Mouse (Mus musculus) splenic B cell, adult 2 months (primary cell): ENCODE data around the gene Slc30a1.

Experiments
- DNase-seq: peaks from one replicate; pipeline ENCODE4 v3.0.0-alpha.2; 2011; ENCODE audit warnings: low read depth, low spot score
- H3K27me3 ChIP-seq: 2 replicates; pipeline ENCODE4 v1.6.1; 2012; ENCODE audit warnings: mild to moderate bottlenecking, low read length, moderate library complexity, mixed read lengths; ENCODE audit not compliant: control insufficient read depth, poor library complexity, insufficient read depth, severe bottlenecking
- H3K36me3 ChIP-seq: 2 replicates; pipeline ENCODE4 v1.6.1; 2012; ENCODE audit warnings: mild to moderate bottlenecking, low read length, moderate library complexity, mixed read lengths; ENCODE audit not compliant: control insufficient read depth, poor library complexity, insufficient read depth, severe bottlenecking

The Slc30a1 gene

DNA sequence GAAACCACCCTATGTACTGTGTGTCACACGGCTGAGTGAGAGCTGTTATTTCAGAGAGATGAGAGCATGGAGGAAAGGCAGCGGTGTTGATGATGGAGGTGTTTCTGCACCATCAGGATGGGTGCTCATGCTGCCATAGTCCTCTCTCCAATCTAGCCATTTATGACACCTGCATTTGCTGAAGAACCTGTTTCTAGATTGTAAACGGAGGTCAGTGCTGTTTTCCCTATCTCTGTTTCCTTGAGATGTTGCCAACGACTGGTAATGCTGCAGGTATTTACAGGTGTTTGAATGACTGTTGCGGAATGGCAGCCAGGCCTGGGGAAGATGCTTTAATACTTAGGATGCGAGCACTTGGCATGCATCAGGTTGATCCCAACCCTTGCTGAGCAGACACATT lies 8.1 kb downstream of the Slc30a1 start:
- DNase-seq, result no peak
- Histone ChIP-seq H3K27me3 (no peaks in the 10 kb centered on the region), H3K36me3 (no peaks in the 10 kb centered on the region; the same call in 1 of the 2 replicates)

DNA sequence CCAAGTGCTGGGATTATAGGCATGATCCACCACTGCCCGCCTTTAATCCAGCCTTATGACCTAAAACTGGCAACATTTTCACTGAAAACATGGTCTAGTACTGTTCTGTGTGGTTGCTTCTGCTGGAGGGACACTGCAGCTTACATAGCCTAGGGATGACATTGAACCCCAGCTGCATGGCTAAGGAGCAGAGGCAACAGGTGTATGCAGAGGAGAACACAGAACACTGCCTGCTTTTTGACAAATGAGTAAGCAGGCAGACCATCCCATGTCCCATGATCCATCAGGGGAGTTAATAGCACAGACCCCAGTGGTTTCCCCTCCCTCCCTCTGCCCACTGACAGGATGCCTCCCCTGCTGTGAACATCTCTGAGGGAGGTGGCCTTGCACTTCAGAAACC lies 9.0 kb downstream of the Slc30a1 start:
- no peak for DNase-seq
- Histone ChIP-seq H3K27me3 (no peaks in the 10 kb centered on the region), H3K36me3 (no peaks in the 10 kb centered on the region; the same call in 1 of the 2 replicates)

DNA sequence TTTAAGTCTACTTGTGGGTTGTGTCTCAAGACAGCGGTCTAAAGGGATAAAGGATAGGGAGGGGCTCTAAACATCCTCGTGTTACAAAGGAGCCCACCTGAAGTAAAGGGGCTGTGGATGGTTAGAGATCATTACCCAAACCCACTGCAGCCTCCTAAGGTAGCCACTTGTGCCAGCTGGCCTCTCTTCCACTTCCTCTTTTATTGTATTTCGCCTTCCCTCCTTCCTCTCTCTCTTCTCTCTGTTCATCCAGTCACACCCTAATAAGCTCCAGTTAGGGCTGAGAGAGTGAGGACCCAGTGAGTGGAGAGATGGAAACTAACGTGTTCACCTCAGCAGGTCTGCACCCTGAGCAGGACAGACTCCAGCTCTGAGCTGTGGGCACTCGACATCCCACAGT lies 10.3 kb downstream of the Slc30a1 start:
- DNase-seq, result peak; percentile 36
- Histone ChIP-seq H3K27me3 (no peaks in the 10 kb centered on the region), H3K36me3 (no peaks in the 10 kb centered on the region; the same call in 1 of the 2 replicates)

DNA sequence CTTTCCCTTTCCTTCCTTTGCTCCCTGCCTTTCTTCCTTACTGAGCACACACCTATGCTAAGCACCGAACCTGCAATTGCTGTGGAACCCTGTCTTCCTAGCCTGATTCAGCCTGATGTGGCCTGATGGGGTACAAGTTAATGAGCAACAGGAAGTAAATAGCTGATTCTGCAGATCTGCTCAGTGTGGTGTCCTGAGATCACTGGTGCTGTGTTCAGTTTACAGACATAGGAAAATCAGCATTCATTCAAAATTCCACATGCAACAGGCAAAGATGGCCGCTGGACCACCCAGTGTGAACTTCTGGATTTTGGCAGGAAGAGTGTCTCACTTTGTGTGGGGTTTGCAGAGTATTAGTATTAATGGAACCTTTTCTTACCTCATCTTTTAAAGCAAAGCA lies 12.8 kb downstream of the Slc30a1 start:
- Histone ChIP-seq H3K27me3 (no peaks in the 10 kb centered on the region), H3K36me3 (no peaks in the 10 kb centered on the region)
- no peak for DNase-seq

DNA sequence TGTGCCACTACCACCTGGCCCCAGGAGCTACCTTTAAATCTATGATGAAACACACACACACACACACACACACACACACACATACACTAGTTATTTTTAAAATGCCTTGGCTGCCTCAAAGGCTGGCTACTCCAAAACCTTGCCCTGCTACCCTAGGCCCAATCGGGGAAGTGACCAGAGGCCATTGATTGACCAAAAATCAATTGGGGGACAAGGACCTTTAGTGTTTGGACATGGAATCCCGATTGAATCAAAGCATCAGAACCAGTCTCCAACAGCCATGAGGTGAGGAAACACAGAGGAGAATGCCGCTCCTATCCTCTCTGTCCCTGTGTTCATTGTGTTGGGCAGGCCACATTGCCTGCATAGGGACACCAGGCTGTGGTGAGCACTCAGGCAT lies 15.1 kb downstream of the Slc30a1 start:
- DNase-seq, result no peak
- no peaks in the 10 kb centered on the region for H3K27me3 ChIP-seq
- no peaks in the 10 kb centered on the region for H3K36me3 ChIP-seq

DNA sequence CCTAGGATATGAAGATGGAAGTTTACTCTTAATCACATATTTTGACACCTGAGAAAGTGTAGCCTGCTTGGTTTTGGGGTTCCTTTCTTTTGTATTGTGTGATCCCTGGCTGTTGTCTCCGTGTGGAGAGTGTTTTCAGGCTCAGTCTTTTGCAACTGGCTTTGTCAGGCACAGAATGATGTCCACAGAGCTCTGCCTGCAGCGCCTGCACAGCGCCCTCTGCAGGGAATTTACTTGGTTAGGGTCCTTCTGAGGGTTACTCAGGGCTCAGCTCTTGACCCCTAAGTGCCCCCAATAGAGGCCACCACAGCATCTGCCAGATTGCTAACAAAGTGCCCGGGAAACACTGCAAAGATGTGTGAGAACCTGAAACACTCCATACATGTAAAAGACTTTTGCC lies 18.9 kb downstream of the Slc30a1 start:
- no peaks in the 10 kb centered on the region for H3K36me3 ChIP-seq
- no peaks in the 10 kb centered on the region for H3K27me3 ChIP-seq
- no peak for DNase-seq

DNA sequence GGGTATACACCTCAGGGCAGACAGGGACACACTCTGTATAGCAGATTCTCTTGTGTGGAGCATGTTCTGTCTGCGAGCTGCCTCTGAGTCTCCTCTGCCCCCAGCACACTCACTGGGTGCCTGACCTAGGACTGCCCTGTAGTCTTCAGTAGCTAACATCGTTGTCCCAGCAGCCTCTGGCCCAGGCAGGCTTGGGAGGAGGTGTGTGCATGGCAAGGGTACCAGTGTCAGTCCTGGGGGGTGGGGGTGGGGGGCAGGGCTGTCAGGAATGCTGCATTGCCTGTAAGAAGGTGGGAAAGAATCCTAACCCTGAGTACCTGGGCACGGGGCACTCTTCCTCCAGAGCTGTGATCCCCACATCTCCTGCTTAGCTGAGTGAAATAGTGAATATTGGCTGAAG lies 20.1 kb downstream of the Slc30a1 start:
- H3K36me3 ChIP-seq, result no peaks in the 10 kb centered on the region
- no peak for DNase-seq
- no peaks in the 10 kb centered on the region for H3K27me3 ChIP-seq

DNA sequence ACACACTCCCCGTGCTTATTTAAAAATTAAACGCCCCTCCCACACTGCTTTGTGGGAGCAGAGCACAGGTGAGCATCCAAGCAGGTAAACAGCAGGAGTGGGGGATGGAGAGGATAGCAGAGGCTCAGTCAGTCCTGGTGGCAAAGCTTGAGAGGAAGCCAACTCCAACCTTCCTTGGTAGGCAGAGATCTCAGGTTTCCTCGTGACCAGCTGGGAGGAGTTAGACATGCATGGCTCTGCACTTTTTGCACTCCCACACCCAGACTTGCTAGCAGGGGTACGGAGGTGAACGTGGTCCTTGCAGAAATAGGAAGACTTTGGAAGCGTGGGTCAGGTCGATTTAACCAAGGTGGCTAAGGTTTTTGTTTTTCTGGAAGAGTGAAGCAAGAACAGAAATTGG lies 21.8 kb downstream of the Slc30a1 start:
- H3K36me3 ChIP-seq, result no peaks in the 10 kb centered on the region
- DNase-seq, result no peak
- no peaks in the 10 kb centered on the region for H3K27me3 ChIP-seq

DNA sequence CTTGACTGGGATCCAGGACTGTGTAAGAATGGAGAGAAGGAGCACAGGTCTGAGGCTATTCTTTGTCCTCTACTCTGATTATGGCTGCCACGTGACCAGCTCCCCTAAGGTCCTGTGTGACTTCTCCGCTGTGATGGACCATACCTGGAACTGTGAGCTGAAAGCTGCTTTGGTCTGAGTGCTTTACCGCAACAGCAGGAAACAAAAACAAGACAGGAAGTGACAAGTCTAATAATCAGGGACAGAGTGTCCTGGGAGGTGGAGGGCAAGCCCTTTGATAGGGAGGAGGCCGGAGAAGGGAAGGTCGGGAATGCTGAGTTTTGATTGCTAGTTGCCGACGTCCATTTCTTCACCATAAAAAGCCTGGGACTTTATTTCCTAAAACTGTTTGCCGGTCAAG lies 22.5 kb downstream of the Slc30a1 start:
- Histone ChIP-seq H3K27me3 (no peaks in the 10 kb centered on the region), H3K36me3 (no peaks in the 10 kb centered on the region)
- DNase-seq, result no peak

DNA sequence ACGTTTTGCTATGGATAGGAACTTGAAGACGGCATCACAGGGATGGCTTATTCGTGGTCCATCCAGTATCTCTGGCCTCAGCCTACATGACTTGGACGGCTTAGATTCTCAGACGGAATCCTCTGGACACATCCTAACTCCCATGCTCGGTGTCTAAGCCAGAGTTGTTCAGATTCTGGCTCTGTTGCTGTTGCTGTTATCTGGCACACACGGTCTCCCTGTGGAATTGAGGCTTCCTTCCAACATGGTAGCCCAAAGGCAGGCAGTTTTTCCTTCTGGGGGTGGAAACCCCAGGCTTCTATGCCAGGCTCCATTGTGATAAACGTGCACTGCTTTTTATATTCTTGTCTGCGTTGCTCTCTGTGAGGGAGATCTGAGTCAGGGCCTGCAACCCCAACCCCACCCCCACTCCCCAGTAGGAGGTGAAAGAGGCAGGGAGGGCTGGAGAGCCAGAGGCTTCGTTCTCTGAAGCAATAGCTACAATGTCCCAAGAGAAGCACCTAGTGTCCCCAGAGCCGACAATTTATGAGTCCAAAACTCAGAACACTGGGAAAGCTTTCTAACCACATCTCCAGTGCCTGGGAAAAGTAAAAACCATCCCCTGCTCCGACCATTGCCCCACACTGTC lies 23.4 kb downstream of the Slc30a1 start:
- Histone ChIP-seq H3K36me3 (no peaks in the 10 kb centered on the region), H3K27me3 (no peaks in the 10 kb centered on the region)
- DNase-seq, result no peak

DNA sequence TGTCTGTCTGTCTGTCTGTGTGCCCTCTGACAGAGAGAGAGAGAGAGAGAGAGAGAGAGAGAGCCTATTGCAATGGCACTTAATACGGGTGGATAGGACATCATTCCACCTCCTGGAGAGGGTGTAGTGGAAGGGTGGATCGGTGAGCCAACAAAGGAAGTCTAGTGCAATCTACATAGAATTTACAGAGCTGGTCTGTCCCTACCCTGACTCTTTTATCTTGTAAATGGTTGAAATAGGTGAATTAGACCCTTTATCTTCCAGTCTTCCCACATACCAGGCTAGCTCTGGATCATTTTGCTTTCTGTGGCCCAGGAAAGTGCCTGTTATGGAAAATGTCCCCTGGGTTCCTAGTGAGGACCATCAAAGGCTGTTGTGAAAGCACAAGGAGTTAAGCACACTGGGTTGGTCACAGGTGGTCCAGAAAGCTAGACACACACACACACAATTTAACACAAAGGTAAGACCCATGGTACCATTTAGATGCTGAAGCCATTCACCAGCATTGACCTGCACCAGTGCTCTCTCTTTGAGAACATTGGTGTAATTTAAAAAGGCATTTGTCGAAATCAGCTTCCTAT lies 24.0 kb downstream of the Slc30a1 start:
- H3K27me3 ChIP-seq, result no peaks in the 10 kb centered on the region
- H3K36me3 ChIP-seq, result no peaks in the 10 kb centered on the region
- no peak for DNase-seq

DNA sequence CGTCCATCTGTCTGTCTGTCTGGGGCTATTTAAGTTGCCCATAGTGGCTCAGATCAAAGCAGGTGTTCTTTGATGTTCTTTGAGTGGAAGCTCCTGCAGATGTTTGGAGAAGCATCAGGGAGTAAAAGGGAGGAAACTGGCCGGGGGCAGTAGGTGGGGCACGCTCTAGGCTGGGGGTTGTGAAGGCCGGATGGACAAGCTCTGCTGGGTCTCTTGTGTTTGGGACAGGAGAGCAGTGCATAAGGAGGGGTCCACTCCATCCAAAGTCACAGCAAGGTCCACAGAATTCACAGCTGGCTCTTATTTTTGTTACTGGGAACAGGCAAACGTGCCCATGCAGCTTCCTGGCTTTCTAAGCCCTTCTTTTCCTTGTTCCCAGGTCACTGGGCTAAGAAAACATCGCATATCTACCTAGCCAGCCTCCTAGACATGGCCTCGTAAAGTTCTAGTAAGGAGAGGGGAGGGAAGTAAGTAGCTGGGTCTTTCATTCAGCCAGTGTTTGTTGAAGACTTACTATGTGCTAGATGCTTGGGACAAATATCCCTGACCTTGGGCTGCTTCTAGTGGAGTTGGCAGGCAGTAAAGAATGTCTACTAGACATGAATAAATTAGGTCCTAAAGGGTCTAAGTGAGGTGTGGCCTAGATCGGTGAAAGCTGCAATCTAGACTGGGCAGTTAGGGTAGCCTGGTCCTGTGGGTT lies 25.9 kb downstream of the Slc30a1 start:
- no peak for DNase-seq
- no peaks in the 10 kb centered on the region for H3K36me3 ChIP-seq
- H3K27me3 ChIP-seq, result no peaks in the 10 kb centered on the region

DNA sequence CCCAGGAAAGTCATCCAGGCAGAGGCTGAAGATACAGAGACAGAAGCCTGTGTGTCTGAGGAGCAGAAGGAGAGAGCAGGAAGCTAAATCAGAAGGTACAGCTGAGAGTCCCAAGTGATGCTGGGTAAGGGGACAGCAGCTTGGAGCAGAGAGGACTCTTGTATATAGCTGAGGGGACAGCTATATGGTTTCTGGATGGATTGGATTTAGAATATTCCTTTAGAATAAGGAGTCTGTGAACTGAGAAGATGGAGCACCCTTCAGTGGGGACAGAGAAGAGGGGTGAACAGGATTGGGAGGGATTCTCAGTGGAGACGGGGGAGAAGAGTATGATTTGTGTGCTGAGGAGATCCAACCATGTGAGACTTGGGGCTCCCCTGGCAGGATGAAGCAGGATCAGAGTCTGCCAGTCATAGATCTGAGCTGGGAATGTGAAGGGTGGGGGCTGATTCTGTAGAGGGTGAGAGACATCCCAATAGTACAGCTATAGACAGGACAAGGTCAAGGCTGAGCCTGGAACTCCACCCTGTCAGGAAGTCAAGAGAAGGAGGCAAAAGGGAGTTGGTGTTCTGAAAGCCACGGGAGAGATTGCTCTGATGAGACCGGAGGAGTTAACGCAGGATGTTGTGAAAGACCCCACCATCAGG lies 26.5 kb downstream of the Slc30a1 start:
- no peaks in the 10 kb centered on the region for H3K27me3 ChIP-seq
- no peak for DNase-seq
- no peaks in the 10 kb centered on the region for H3K36me3 ChIP-seq

DNA sequence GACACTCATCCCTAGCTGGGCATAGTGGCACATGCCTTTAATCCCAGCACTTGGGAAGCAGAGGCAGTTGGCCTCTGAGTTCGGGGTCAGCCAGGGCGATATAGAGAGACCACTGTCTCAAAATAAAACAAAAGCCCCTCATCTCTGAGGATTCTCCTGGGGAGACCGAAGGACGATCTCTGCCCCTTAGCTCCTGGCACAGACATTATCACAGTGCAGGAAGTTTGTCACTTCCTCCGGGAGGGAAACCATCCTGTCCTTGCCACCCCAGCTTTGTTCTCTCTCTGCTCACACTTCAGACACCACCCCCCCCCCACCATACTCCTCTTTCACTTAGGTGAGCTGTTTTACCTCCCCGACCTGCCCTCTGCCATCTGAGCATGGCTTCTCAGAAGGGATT lies 37.1 kb downstream of the Slc30a1 start:
- no peaks in the 10 kb centered on the region for H3K27me3 ChIP-seq
- no peaks in the 10 kb centered on the region for H3K36me3 ChIP-seq
- DNase-seq, result no peak

DNA sequence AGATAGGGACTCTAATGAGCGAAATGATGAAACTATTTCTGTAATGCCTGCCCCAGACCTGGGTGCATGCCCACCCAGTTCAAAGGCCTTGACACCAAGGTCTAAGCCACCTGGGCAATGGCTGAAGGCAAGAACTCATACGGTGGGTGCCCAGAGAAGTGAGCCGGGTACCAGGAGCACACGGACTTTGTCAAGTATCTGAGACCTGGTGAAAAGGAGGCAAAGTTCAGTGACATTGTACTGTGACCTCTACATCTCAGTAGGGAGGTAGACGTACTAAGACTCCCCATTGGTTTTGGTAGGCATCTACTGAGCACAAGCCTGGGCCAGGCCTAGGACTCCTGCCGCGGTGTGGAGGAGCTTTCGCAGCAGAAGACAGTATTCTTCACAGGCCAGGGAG lies 38.8 kb downstream of the Slc30a1 start:
- no peaks in the 10 kb centered on the region for H3K36me3 ChIP-seq
- no peaks in the 10 kb centered on the region for H3K27me3 ChIP-seq
- DNase-seq, result no peak
